Mouse (Mus musculus) lung, postnatal 0 days (tissue): ENCODE measurements at regions not wholly inside any gene's neighbourhood (a gene's known extent, or its start where the extent isn't known, plus 50 kb on each side); places are given as distances from the start of the nearest gene placed in this dataset.

Experiments
- CTCF ChIP-seq: IDR thresholded peaks from 2 replicates; pipeline ENCODE4 v1.5.1; 2016; ENCODE audit warnings: antibody characterized with exemption, mild to moderate bottlenecking
- EP300 ChIP-seq: IDR thresholded peaks from 2 replicates; pipeline ENCODE4 v1.6.1; 2016; ENCODE audit warnings: antibody characterized with exemption, mild to moderate bottlenecking, control low read depth

DNA sequence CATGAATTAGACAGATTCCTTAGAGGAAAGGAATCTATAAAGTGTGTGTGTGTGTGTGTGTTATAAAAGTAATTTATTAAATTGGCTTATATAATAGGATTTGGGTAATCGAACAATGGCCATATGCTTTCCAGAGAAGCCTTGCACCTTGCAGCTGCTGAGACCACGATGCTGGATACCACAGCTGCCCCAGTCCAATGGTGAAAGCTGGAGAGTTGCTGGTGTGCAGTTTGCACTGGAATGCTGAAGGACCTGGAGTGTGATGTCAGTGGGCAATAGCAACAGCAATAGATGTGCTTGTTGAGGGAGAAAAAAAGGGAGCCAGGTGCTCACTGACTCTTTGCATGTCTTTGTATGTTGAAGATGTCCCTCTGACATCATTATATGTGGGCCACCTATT is 207.3 kb downstream of the Gm5426 start:
- no peak for TF ChIP-seq CTCF
- no peak for TF ChIP-seq EP300
